In genomic region chr9:75546885-75547553, GRCm38 (mm10) we compare ENCODE assay signal across 7 mouse cellular contexts. TPM values are rescaled to one million over a fixed set of nuclear protein-coding genes. Genes with fewer than 3 reads are reported as not detected.
DNase-seq lines count a peak whose midpoint lies in the region; TF ChIP-seq lines count a peak whose summit lies in the region.

No protein-coding gene starts in this region.

- peaks cover 36% of the 10 kb centered on the region for H3K79me2 ChIP-seq in CH12.LX (replicated peaks; ENCODE audit: control insufficient read depth, extremely low read depth, insufficient read depth, poor library complexity, severe bottlenecking)

- no peaks in the 10 kb centered on the region for H3K27me3 ChIP-seq in CH12.LX (replicated peaks)

- H3K27ac ChIP-seq in CH12.LX (ENCODE audit: insufficient read depth, low read depth), result peak overlapping the region; percentile 1; the same call in 1 of the 2 replicates

- no peak for TF ChIP-seq RAD21 in CH12.LX (IDR thresholded peaks at IDR 0.05; ENCODE audit: low read depth, low read length)

- peak; percentile 75 for DNase-seq in CH12.LX (ENCODE audit: extremely low read depth)
- DNase-seq in adrenal gland, postnatal 10 days, result peak; percentile 92
- peak; percentile 97 for DNase-seq in heart, adult 8-10 months (ENCODE audit: low spot score)
- DNase-seq in kidney, postnatal 14 days, result peak; percentile 92
- DNase-seq in monocyte, adult 2 months (ENCODE audit: low read depth in 1 of 2, low spot score in 2 of 2), result peak; percentile 12 to 42
- peak; percentile 80 to 91 for DNase-seq in urinary bladder, postnatal 36 days (ENCODE audit: low spot score in 2 of 2)
- no peak for DNase-seq in right cerebral cortex, adult 18-20 months

- in situ Hi-C loops in CH12.LX (cut with MboI; ENCODE audit: low pct_ligation_motif_present, low pct_unique_long_range_greater_than_20kb, low sequenced_read_pairs), result no loop called here

- peak overlapping the region; percentile 64 for H3K9ac ChIP-seq in CH12.LX (ENCODE audit: insufficient read depth, low read depth)

- peak overlapping the region; percentile 84 for H3K4me2 ChIP-seq in CH12.LX (ENCODE audit: insufficient read depth, low read depth, poor library complexity, severe bottlenecking)

- peaks cover 4% of the 10 kb centered on the region for H3K9me3 ChIP-seq in CH12.LX (replicated peaks; ENCODE audit: low read length)

- dilution Hi-C loops in CH12.LX (cut with MboI; ENCODE audit: extremely low pct_ligation_motif_present, extremely low pct_unique_long_range_greater_than_20kb, low sequenced_read_pairs), result no loop called here

- peak overlapping the region; percentile 29 to 58 (median 51) for H3K4me3 ChIP-seq in CH12.LX (replicated peaks in 1 of 3; ENCODE audit: low read depth in 2 of 3, low read length in 2 of 3, poor library complexity in 1 of 3)

- H3K36me3 ChIP-seq in CH12.LX (replicated peaks in 1 of 2; ENCODE audit: control insufficient read depth in 1 of 2, insufficient read depth in 1 of 2, low read length in 1 of 2), result peaks cover 0 to 17% of the 10 kb centered on the region in 2 experiments

- TF ChIP-seq EP300 in CH12.LX (IDR thresholded peaks at IDR 0.05; ENCODE audit: low read length), result 0 out of 2 replicates have a peak, but pooled peaks have one; percentile 45

- peak; percentile 81 for TF ChIP-seq POLR2A in CH12.LX (IDR thresholded peaks at IDR 0.05; ENCODE audit: low read depth, low read length)

- TF ChIP-seq CTCF in CH12.LX (conservative IDR thresholded peaks at IDR 0.05 in 1 of 2, IDR thresholded peaks at IDR 0.05 in 1 of 2; ENCODE audit: low read depth in 2 of 2, low read length in 2 of 2), result no peak

- peaks cover 3 to 63% of the 10 kb centered on the region in 2 experiments; a peak in 3 of 4 replicates for H3K4me1 ChIP-seq in CH12.LX (ENCODE audit: control insufficient read depth in 1 of 2, insufficient read depth in 2 of 2)

TF ChIP-seq in CH12.LX, 34 proteins besides CTCF, POLR2A, EP300 and RAD21:
- peak; percentile 67; the same call in 1 of the 2 replicates for TF ChIP-seq TCF12 (IDR thresholded peaks at IDR 0.05; ENCODE audit: low read depth, low read length)
- TF ChIP-seq JUN (IDR thresholded peaks at IDR 0.05; ENCODE audit: insufficient read depth, low read depth, low read length), result no peak
- TF ChIP-seq GABPA (IDR thresholded peaks at IDR 0.05; ENCODE audit: insufficient replicate concordance, low read depth, low read length), result no peak
- no peak for TF ChIP-seq MAZ (IDR thresholded peaks at IDR 0.05; ENCODE audit: low read depth, low read length)
- TF ChIP-seq PAX5 (IDR thresholded peaks at IDR 0.05; ENCODE audit: low read length), result no peak
- 0 out of 2 replicates have a peak, but pooled peaks have one; percentile 38 for TF ChIP-seq IRF4 (IDR thresholded peaks at IDR 0.05; ENCODE audit: low read depth, low read length)
- peak; percentile 71 for TF ChIP-seq TBP (conservative IDR thresholded peaks at IDR 0.05; ENCODE audit: low read depth, low read length)
- no peak for TF ChIP-seq USF2 (conservative IDR thresholded peaks at IDR 0.05; ENCODE audit: low read depth, low read length)
- TF ChIP-seq MXI1 (IDR thresholded peaks at IDR 0.05; ENCODE audit: low read depth, low read length), result no peak
- no peak for TF ChIP-seq JUND (conservative IDR thresholded peaks at IDR 0.05; ENCODE audit: low read depth, low read length)
- TF ChIP-seq MEF2A (IDR thresholded peaks at IDR 0.05; ENCODE audit: borderline replicate concordance, low read depth, low read length), result peak; percentile 9; the same call in 1 of the 2 replicates
- TF ChIP-seq BHLHE40 (IDR thresholded peaks at IDR 0.05; ENCODE audit: low read depth, low read length), result no peak
- TF ChIP-seq ZKSCAN1 (IDR thresholded peaks at IDR 0.05; ENCODE audit: borderline replicate concordance, low read depth, low read length), result no peak
- 0 out of 2 replicates have a peak, but pooled peaks have one; percentile 7 for TF ChIP-seq ETS1 (conservative IDR thresholded peaks at IDR 0.05; ENCODE audit: low read depth, low read length)
- no peak for TF ChIP-seq RCOR1 (conservative IDR thresholded peaks at IDR 0.05; ENCODE audit: low read depth, low read length)
- no peak for TF ChIP-seq E2F4 (IDR thresholded peaks at IDR 0.05; ENCODE audit: insufficient replicate concordance, low read depth, low read length)
- TF ChIP-seq NELFE (IDR thresholded peaks at IDR 0.05; ENCODE audit: low read depth, low read length), result no peak; the same call in none of the 2 replicates
- TF ChIP-seq POLR2AphosphoS2 (IDR thresholded peaks at IDR 0.05; ENCODE audit: low read depth, low read length), result peak; percentile 32; the same call in 1 of the 2 replicates
- no peak for TF ChIP-seq CHD2 (IDR thresholded peaks at IDR 0.05; ENCODE audit: low read length)
- no peak for TF ChIP-seq ZC3H11A (IDR thresholded peaks at IDR 0.05; ENCODE audit: low read depth, low read length)
- TF ChIP-seq ELF1 (IDR thresholded peaks at IDR 0.05; ENCODE audit: low read depth, low read length), result peak; percentile 84
- 0 out of 2 replicates have a peak, but pooled peaks have one; percentile 60 for TF ChIP-seq CHD1 (IDR thresholded peaks at IDR 0.05; ENCODE audit: low read depth, low read length)
- TF ChIP-seq ZMIZ1 (IDR thresholded peaks at IDR 0.05; ENCODE audit: low read depth, low read length), result peak; percentile 42; the same call in 1 of the 2 replicates
- no peak for TF ChIP-seq MAFK (IDR thresholded peaks at IDR 0.05; ENCODE audit: insufficient replicate concordance, low read length)
- peak; percentile 63; the same call in 1 of the 2 replicates for TF ChIP-seq MAX (IDR thresholded peaks at IDR 0.05; ENCODE audit: low read length)
- TF ChIP-seq HCFC1 (IDR thresholded peaks at IDR 0.05; ENCODE audit: low read depth, low read length), result peak; percentile 63
- TF ChIP-seq ZNF384 (IDR thresholded peaks at IDR 0.05; ENCODE audit: low read depth, low read length), result peak; percentile 57; the same call in 1 of the 2 replicates
- peak; percentile 62; the same call in 1 of the 2 replicates for TF ChIP-seq SIN3A (IDR thresholded peaks at IDR 0.05; ENCODE audit: low read length)
- TF ChIP-seq SMC3 (IDR thresholded peaks at IDR 0.05; ENCODE audit: low read depth, low read length), result no peak
- TF ChIP-seq KAT2A (IDR thresholded peaks at IDR 0.05; ENCODE audit: insufficient replicate concordance, low read length), result no peak
- no peak for TF ChIP-seq UBTF (IDR thresholded peaks at IDR 0.05; ENCODE audit: low read depth, low read length)
- TF ChIP-seq MYC (IDR thresholded peaks at IDR 0.05; ENCODE audit: low read depth, low read length), result peak; percentile 53; the same call in 1 of the 2 replicates

RNA-seq across cellular contexts. Expression of gene Tmod3, which starts 12.4 kb away (rescaled TPM):
- total RNA-seq in CH12.LX (2012; rRNA removed) (40.5 and 41.1 TPM in 2 replicates), CH12.LX (2014; rRNA removed) (71.0 and 77.1 TPM in 2 replicates)
- 52.0 and 59.0 TPM in 2 replicates for polyA plus RNA-seq in CH12.LX (2012; ENCODE audit: insufficient read length, low read depth)
- 10 to 100 TPM; 87.2 to 89.9 TPM for total RNA-seq in adrenal gland, postnatal 10 days (2021)
- 10 to 100 TPM; 48.4 to 59.3 (median 58.7) TPM for total RNA-seq in heart, adult 8-10 months (2022)
